Mouse (Mus musculus) olfactory bulb, adult 2 months (tissue): ENCODE results near the gene Abraxas2. TPM values are rescaled to one million over a fixed set of nuclear protein-coding genes. Genes with fewer than 3 reads are reported as not detected.
A peak's percentile ranks its signal among the peaks of the same experiment; 100 is the strongest.

Experiments
- H3K27ac ChIP-seq: fragments of 200-500 bp; 2 replicates; pipeline ENCODE4 v1.5.1; 2012; ENCODE audit warnings: low read depth, low read length; ENCODE audit not compliant: insufficient read depth
- H3K4me1 ChIP-seq: fragments of 200-500 bp; 2 replicates; pipeline ENCODE4 v1.6.1; 2012; ENCODE audit warnings: low read length; ENCODE audit not compliant: control insufficient read depth, insufficient read depth
- H3K4me3 ChIP-seq: fragments of 200-500 bp; 2 replicates; pipeline ENCODE4 v1.5.1; 2012; ENCODE audit warnings: mild to moderate bottlenecking, low read depth, low read length, moderate library complexity; ENCODE audit not compliant: insufficient read depth
- CTCF ChIP-seq: fragments of 200-500 bp; IDR thresholded peaks from 2 replicates; pipeline ENCODE4 v1.5.1; 2012; ENCODE audit warnings: low read depth, mild to moderate bottlenecking, low read length, moderate library complexity; ENCODE audit not compliant: insufficient read depth
- POLR2A ChIP-seq: fragments of 200-500 bp; IDR thresholded peaks from 2 replicates; pipeline ENCODE4 v1.6.1; 2012; ENCODE audit warnings: mild to moderate bottlenecking, low read depth, low read length, moderate library complexity; ENCODE audit not compliant: insufficient read depth
- WGBS: fragments of 180-500 bp; shearing (Covaris S2); methylation state at CpG from one replicate; pipeline ENCODE4 v1.1.7; 2018; 5-methylcytosine and 5-hydroxymethylcytosine counted together
- polyA plus RNA-seq: library from polyadenylated mRNA; stranded (reverse); fragments of >200 nt; gene quantifications from 2 replicates; pipeline ENCODE4 v1.2.4, GENCODE M21; 2012; ENCODE audit warnings: low replicate concordance; ENCODE audit not compliant: missing spikeins, insufficient read depth, insufficient read length

Abraxas2 gene
- polyA plus RNA-seq, 1 experiment, result not detected

- peaks cover 18% of the 10 kb centered on the region for H3K4me1 ChIP-seq
- no peak overlapping the region for H3K27ac ChIP-seq
- 2% methylated on average over 7 of the region's 7 CpGs for WGBS
- H3K4me3 ChIP-seq, result peak overlapping the region; percentile 60
- TF ChIP-seq POLR2A (no peak), CTCF (no peak)
Measured at GRCm38 (mm10) chr7:132814089-132814450, 45.0 kb upstream of the Abraxas2 start.

DNA sequence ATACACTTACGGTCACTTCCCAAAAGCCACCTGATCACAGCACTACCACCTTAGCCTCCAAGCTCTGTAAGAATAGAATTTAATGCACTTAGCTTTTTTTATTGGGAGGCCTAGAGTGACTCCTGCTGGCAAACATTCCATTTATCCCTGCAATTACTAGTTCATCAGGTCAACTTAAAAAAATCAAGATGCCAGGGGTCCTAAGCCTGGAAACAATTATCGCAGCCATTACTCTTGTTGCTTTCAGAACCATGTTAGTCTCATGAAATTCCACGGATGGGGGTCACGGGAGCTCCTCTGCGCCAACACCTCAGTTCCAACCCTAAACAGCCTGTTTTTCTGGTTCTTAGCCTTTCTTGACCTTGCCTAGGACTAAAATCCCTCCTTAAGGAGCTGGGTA lies 43.9 kb upstream of the Abraxas2 start:
- Histone ChIP-seq H3K27ac (no peak overlapping the region), H3K4me1 (peaks cover 11% of the 10 kb centered on the region), H3K4me3 (no peak overlapping the region)
- no peak for TF ChIP-seq POLR2A
- no peak for TF ChIP-seq CTCF
- 89% methylated on average over 5 of the region's 5 CpGs for WGBS

DNA sequence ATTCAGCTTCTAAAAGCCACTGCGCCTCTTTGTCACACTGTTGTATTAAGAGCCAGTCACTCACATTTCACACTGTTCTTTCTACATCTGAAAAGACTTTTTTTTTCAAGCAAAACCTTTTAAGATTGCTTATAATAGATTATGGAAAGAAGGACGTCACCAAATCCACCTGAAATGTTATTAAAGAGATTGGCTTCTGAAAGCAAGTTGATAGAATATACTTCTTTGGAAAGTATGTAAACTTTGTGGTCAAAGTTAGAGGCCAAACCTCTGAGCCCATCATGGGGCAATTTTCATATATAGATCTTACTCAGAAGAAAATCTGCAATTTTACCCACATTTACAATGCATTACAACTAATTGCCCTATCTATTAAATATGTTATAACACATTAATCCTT lies 42.5 kb upstream of the Abraxas2 start:
- no peak for TF ChIP-seq CTCF
- TF ChIP-seq POLR2A, result no peak
- Histone ChIP-seq H3K4me1 (peaks cover 8% of the 10 kb centered on the region), H3K27ac (no peak overlapping the region), H3K4me3 (no peak overlapping the region)
- WGBS, result 81% methylated on average over 2 of the region's 2 CpGs

GRCm38 (mm10) chr7:132817056-132817455 lies 42.0 kb upstream of the Abraxas2 start:
- H3K27ac ChIP-seq, result no peak overlapping the region
- 87% methylated on average over 6 of the region's 6 CpGs for WGBS
- TF ChIP-seq CTCF, result no peak
- no peak for TF ChIP-seq POLR2A
- peaks cover 5% of the 10 kb centered on the region for H3K4me1 ChIP-seq
- H3K4me3 ChIP-seq, result no peak overlapping the region

- TF ChIP-seq POLR2A (no peak), CTCF (no peak)
- 40% methylated on average over 3 of the region's 3 CpGs for WGBS
- Histone ChIP-seq H3K4me3 (no peak overlapping the region), H3K27ac (no peak overlapping the region), H3K4me1 (peaks cover 2% of the 10 kb centered on the region; the same call in 1 of the 2 replicates)
Measured at GRCm38 (mm10) chr7:132820692-132821091, 38.3 kb upstream of the Abraxas2 start.

- no peak overlapping the region for H3K4me3 ChIP-seq
- peaks cover 2% of the 10 kb centered on the region; the same call in 1 of the 2 replicates for H3K4me1 ChIP-seq
- no peak overlapping the region for H3K27ac ChIP-seq
- TF ChIP-seq POLR2A, result no peak
- no peak for TF ChIP-seq CTCF
Measured at GRCm38 (mm10) chr7:132823832-132824231, 35.2 kb upstream of the Abraxas2 start.

DNA sequence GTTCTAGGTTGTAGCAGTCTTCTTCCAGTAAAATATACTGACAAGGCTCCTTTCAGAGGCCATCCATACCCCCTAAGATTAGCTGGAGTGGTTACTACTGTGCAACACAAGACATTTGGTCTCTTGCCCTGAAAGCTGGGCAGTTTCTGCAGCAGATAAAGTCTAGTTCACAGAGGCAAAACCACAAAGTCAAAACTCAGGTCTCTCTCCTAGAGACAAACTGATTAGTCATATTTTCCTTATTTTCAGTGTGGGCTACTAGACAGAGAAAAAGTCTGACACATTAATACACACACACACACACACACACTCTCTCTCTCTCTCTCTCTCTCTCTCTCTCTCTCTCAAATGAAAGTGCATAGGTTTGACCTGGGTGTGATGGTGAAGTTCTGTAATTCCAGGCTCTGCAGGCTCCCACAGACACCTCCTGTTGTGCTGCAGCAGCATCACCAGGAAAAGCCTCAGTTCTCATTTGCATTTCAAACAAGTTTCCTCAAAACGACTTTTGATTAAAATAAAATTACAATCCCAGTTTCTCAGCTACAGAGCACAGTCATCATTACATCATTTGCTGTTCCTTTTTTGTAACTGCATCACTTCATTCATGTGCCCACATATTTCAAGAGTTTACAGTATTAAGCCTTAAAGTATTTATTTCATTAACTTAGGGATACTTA lies 34.5 kb upstream of the Abraxas2 start:
- Histone ChIP-seq H3K4me1 (peaks cover 2% of the 10 kb centered on the region; the same call in 1 of the 2 replicates), H3K27ac (no peak overlapping the region), H3K4me3 (no peak overlapping the region)
- TF ChIP-seq POLR2A (no peak), CTCF (no peak)
- WGBS, result 5% methylated on average over 1 of the region's 1 CpGs

DNA sequence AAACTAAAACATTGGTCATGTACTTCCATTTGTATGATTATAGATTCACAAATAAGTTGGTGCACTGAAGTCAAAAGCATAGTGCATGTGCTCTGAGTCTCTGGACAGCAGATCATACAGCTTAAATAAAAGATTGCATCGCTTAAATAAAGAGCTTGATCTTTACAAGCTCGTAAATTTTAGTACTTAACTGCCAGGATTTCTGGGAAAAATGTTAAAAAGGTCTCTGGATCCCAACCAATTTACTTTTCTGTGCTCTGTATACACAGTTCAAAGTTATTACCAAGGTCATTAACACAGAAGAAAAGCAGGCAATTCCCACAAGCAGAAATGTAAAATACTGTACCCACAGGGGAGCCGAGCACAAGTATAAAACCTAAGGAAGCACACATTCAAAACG lies 28.1 kb upstream of the Abraxas2 start:
- Histone ChIP-seq H3K27ac (no peak overlapping the region), H3K4me3 (no peak overlapping the region), H3K4me1 (no peaks in the 10 kb centered on the region)
- TF ChIP-seq POLR2A, result no peak
- 43% methylated on average over 4 of the region's 4 CpGs for WGBS

DNA sequence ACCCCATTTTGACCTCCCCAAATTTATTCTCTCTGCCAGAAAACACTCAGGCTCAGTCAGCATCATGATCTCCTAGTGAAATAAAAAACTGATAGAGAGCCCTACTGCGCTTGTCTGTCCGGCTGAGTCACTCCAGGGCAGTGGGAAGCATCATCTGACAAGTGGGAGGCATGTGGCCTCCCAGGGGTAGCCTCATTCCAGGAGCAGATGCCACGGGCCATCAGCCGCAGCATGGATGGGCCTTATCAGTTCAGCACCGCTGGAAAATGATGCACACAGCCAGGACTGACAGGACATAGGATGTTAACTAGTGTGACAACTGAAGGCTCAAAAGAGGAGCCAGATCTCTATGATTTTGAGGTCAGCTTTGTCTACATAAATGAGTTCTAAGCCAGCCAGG lies 17.7 kb upstream of the Abraxas2 start:
- peaks cover 3% of the 10 kb centered on the region; the same call in 1 of the 2 replicates for H3K4me1 ChIP-seq
- TF ChIP-seq POLR2A, result no peak
- TF ChIP-seq CTCF, result no peak
- no peak overlapping the region for H3K27ac ChIP-seq
- 81% methylated on average over 5 of the region's 5 CpGs for WGBS
- H3K4me3 ChIP-seq, result no peak overlapping the region
